Mouse (Mus musculus) liver, adult 2 months (tissue): ENCODE results near the gene Exosc1.

Source experiments
- CTCF ChIP-seq: fragments of 200-500 bp; IDR thresholded peaks from 2 replicates; pipeline ENCODE4 v1.5.1; 2011; ENCODE audit warnings: low read depth, low read length, control low read depth
- POLR2A ChIP-seq: fragments of 200-500 bp; IDR thresholded peaks from 2 replicates; pipeline ENCODE4 v1.6.1; 2011; ENCODE audit warnings: low read length, control low read depth; ENCODE audit not compliant: insufficient read depth; ENCODE audit errors: extremely low read depth

GRCm38 (mm10) chr19:41953574-41953973 is 20.4 kb upstream of the Exosc1 start:
- TF ChIP-seq CTCF (no peak), POLR2A (no peak)
